Mouse (Mus musculus): ENCODE measurements around the gene Ptpn13. TPM values are rescaled to one million over a fixed set of nuclear protein-coding genes. Genes with fewer than 3 reads are reported as not detected.

Gene Ptpn13
- total and polyA plus RNA-seq, 3 experiments = 0.04 TPM; not detected in 2

- no peaks in the 10 kb centered on the region for H3K4me1 ChIP-seq (ENCODE audit: control insufficient read depth in 1 of 2, insufficient read depth in 2 of 2)
These were observed 48.4 kb upstream of the Ptpn13 start for GRCm38 (mm10) chr5:103376354-103377295.

GRCm38 (mm10) chr5:103377493-103378130 lies 47.4 kb upstream of the Ptpn13 start:
- Histone ChIP-seq H3K9ac (ENCODE audit: insufficient read depth, low read depth) (no peak overlapping the region), H3K4me1 (ENCODE audit: control insufficient read depth in 1 of 2, insufficient read depth in 2 of 2) (no peaks in the 10 kb centered on the region), H3K27me3 (replicated peaks) (no peaks in the 10 kb centered on the region), H3K4me3 (replicated peaks in 1 of 3; ENCODE audit: low read depth in 2 of 3, low read length in 2 of 3, poor library complexity in 1 of 3) (no peak overlapping the region), H3K79me2 (replicated peaks; ENCODE audit: control insufficient read depth, extremely low read depth, insufficient read depth, poor library complexity, severe bottlenecking) (no peaks in the 10 kb centered on the region), H3K36me3 (replicated peaks in 1 of 2; ENCODE audit: control insufficient read depth in 1 of 2, insufficient read depth in 1 of 2, low read length in 1 of 2) (no peaks in the 10 kb centered on the region), H3K4me2 (ENCODE audit: insufficient read depth, low read depth, poor library complexity, severe bottlenecking) (0 out of 2 replicates have a peak overlapping the region, but pooled peaks have one; percentile 14), H3K27ac (ENCODE audit: insufficient read depth, low read depth) (no peak overlapping the region), H3K9me3 (replicated peaks; ENCODE audit: low read length) (no peaks in the 10 kb centered on the region)
- no peak for DNase-seq (ENCODE audit: extremely low read depth)
- no peak for TF ChIP-seq POLR2AphosphoS2 (IDR thresholded peaks at IDR 0.05; ENCODE audit: low read depth, low read length)
- no peak for TF ChIP-seq USF1 (IDR thresholded peaks at IDR 0.05; ENCODE audit: low read depth, low read length)
- TF ChIP-seq KAT2A (IDR thresholded peaks at IDR 0.05; ENCODE audit: insufficient replicate concordance, low read length) = no peak
- dilution Hi-C loops (cut with MboI; ENCODE audit: extremely low pct_ligation_motif_present, extremely low pct_unique_long_range_greater_than_20kb, low sequenced_read_pairs) (no loop called here), in situ Hi-C loops (cut with MboI; ENCODE audit: low pct_ligation_motif_present, low pct_unique_long_range_greater_than_20kb, low sequenced_read_pairs) (loop anchor here (10.0 kb wide), 1 partner anchor 57 kb away; no protein-coding TSS in a partner anchor)

More at GRCm38 (mm10) chr5:103376354-103377295, 48.4 kb upstream of the Ptpn13 start:
- Histone ChIP-seq H3K79me2 (replicated peaks; ENCODE audit: control insufficient read depth, extremely low read depth, insufficient read depth, poor library complexity, severe bottlenecking) (no peaks in the 10 kb centered on the region), H3K27me3 (replicated peaks) (no peaks in the 10 kb centered on the region), H3K9me3 (replicated peaks; ENCODE audit: low read length) (no peaks in the 10 kb centered on the region), H3K9ac (ENCODE audit: insufficient read depth, low read depth) (0 out of 2 replicates have a peak overlapping the region, but pooled peaks have one; percentile 5), H3K4me3 (replicated peaks in 1 of 3; ENCODE audit: low read depth in 2 of 3, low read length in 2 of 3, poor library complexity in 1 of 3) (no peak overlapping the region), H3K27ac (ENCODE audit: insufficient read depth, low read depth) (no peak overlapping the region), H3K36me3 (replicated peaks in 1 of 2; ENCODE audit: control insufficient read depth in 1 of 2, insufficient read depth in 1 of 2, low read length in 1 of 2) (no peaks in the 10 kb centered on the region), H3K4me2 (ENCODE audit: insufficient read depth, low read depth, poor library complexity, severe bottlenecking) (peak overlapping the region; percentile 50)
- no peak for DNase-seq (ENCODE audit: extremely low read depth)
- in situ Hi-C loops (cut with MboI; ENCODE audit: low pct_ligation_motif_present, low pct_unique_long_range_greater_than_20kb, low sequenced_read_pairs) (loop anchor here (10.0 kb wide), 1 partner anchor 58 kb away; no protein-coding TSS in a partner anchor), dilution Hi-C loops (cut with MboI; ENCODE audit: extremely low pct_ligation_motif_present, extremely low pct_unique_long_range_greater_than_20kb, low sequenced_read_pairs) (no loop called here)
- TF ChIP-seq TBP (conservative IDR thresholded peaks at IDR 0.05; ENCODE audit: low read depth, low read length) = no peak
- TF ChIP-seq CHD2 (IDR thresholded peaks at IDR 0.05; ENCODE audit: low read length) = no peak
- no peak for TF ChIP-seq UBTF (IDR thresholded peaks at IDR 0.05; ENCODE audit: low read depth, low read length)
- no peak for TF ChIP-seq TCF12 (IDR thresholded peaks at IDR 0.05; ENCODE audit: low read depth, low read length)
- TF ChIP-seq POLR2AphosphoS2 (IDR thresholded peaks at IDR 0.05; ENCODE audit: low read depth, low read length) = no peak
- no peak for TF ChIP-seq NRF1 (IDR thresholded peaks at IDR 0.05; ENCODE audit: low read depth, low read length)
- no peak for TF ChIP-seq ZNF384 (IDR thresholded peaks at IDR 0.05; ENCODE audit: low read depth, low read length)
- TF ChIP-seq JUND (conservative IDR thresholded peaks at IDR 0.05; ENCODE audit: low read depth, low read length) = no peak
- no peak for TF ChIP-seq E2F4 (IDR thresholded peaks at IDR 0.05; ENCODE audit: insufficient replicate concordance, low read depth, low read length)
- no peak for TF ChIP-seq BHLHE40 (IDR thresholded peaks at IDR 0.05; ENCODE audit: low read depth, low read length)
- TF ChIP-seq PAX5 (IDR thresholded peaks at IDR 0.05; ENCODE audit: low read length) = no peak
- no peak for TF ChIP-seq ETS1 (conservative IDR thresholded peaks at IDR 0.05; ENCODE audit: low read depth, low read length)
- TF ChIP-seq RCOR1 (conservative IDR thresholded peaks at IDR 0.05; ENCODE audit: low read depth, low read length) = no peak
- TF ChIP-seq HCFC1 (IDR thresholded peaks at IDR 0.05; ENCODE audit: low read depth, low read length) = no peak
- no peak for TF ChIP-seq GABPA (IDR thresholded peaks at IDR 0.05; ENCODE audit: insufficient replicate concordance, low read depth, low read length)

Measured in CH12.LX (cell line).